Mouse (Mus musculus) hindbrain, embryonic 16.5 days (tissue): ENCODE data around the gene Olfr74. TPM values are rescaled to one million over a fixed set of nuclear protein-coding genes. Genes with fewer than 3 reads are reported as not detected.
"Not testable (repeated sequence)": the region's sequence is repeated elsewhere in the genome, so short reads cannot be mapped to it uniquely, and the experiment has no call there.

ENCODE experiments used
- ATAC-seq: fragments of 200-750 bp; cut with Nextera tagmentation; 2 replicates; pipeline ENCODE4 v1.8.0; 2017; ENCODE audit warnings: moderate TSS enrichment, moderate library complexity
- H3K27ac ChIP-seq: fragments of 300-500 bp; sonication (generic); 2 replicates; pipeline ENCODE4 v1.5.1; 2014; ENCODE audit warnings: low read depth, mild to moderate bottlenecking, control low read depth, low read length, moderate library complexity
- H3K27me3 ChIP-seq: fragments of 300-500 bp; sonication (generic); replicated peaks from 2 replicates; pipeline ENCODE4 v1.6.1; 2014; ENCODE audit warnings: low read length; ENCODE audit not compliant: control insufficient read depth, insufficient read depth
- H3K36me3 ChIP-seq: fragments of 300-500 bp; sonication (generic); 2 replicates; pipeline ENCODE4 v1.6.1; 2014; ENCODE audit warnings: mild to moderate bottlenecking, low read length, moderate library complexity, mixed read lengths; ENCODE audit not compliant: control insufficient read depth, insufficient read depth
- H3K4me1 ChIP-seq: fragments of 300-500 bp; sonication (generic); 2 replicates; pipeline ENCODE4 v1.6.1; 2014; ENCODE audit warnings: low read depth, low read length; ENCODE audit not compliant: control insufficient read depth, insufficient read depth
- H3K4me2 ChIP-seq: fragments of 300-500 bp; sonication (generic); 2 replicates; pipeline ENCODE4 v1.6.1; 2014; ENCODE audit warnings: mild to moderate bottlenecking, low read length, control low read depth, moderate library complexity
- H3K4me3 ChIP-seq: fragments of 300-500 bp; sonication (generic); 2 replicates; pipeline ENCODE4 v1.5.1; 2014; ENCODE audit warnings: mild to moderate bottlenecking, low read length, control low read depth, moderate library complexity
- H3K9ac ChIP-seq: fragments of 300-500 bp; sonication (generic); 2 replicates; pipeline ENCODE4 v1.6.1; 2014; ENCODE audit warnings: low read depth, mild to moderate bottlenecking, control low read depth, low read length, moderate library complexity
- H3K9me3 ChIP-seq: fragments of 300-500 bp; sonication (generic); 2 replicates; pipeline ENCODE4 v1.6.1; 2014; ENCODE audit warnings: mild to moderate bottlenecking, low read length, moderate library complexity; ENCODE audit not compliant: control insufficient read depth
- WGBS: fragments of 180-500 bp; shearing (Covaris S2); extraction: QIAGEN DNeasy Blood & Tissue Kit; methylation state at CpG from one replicate; pipeline ENCODE4 v1.1.7; 2014; 5-methylcytosine and 5-hydroxymethylcytosine counted together
- polyA plus RNA-seq: library from polyadenylated mRNA; unstranded; fragments of >200 nt; fragmentation: Nextera tagmentation; extraction: Ambion mirVana; gene quantifications from 2 replicates; pipeline ENCODE4 v1.2.1, GENCODE M21; 2015

Gene Olfr74
- not detected in 2 replicates for polyA plus RNA-seq

DNA sequence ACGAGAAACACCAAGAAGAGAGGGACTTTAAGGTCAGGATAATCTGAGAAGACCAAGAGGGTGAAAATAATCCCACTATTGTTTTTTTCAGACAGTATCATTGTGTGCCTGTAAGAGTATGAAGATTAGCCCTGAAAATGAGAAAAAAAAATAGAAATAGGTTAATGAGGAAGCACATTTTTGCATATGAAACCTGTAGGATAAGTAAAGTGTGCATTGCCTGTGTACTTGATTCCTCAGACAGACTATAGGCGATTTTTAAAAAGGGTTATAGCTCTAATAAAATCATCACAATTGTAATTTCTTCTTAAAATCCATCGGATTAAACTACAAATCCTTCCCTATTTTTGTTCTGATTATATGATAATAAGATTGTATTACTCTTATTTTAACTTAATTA, at the start of gene Olfr74:
Gene Olfr74, minus strand, starts transcription at position 101 of the 400 bp plus-strand sequence.
- Histone ChIP-seq H3K27ac (no peak within 1 kb of the TSS), H3K9ac (no peak within 1 kb of the TSS), H3K4me2 (no peak within 1 kb of the TSS), H3K36me3 (no peaks in the 10 kb centered on the region), H3K4me1 (no peaks in the 10 kb centered on the region), H3K4me3 (no peak within 1 kb of the TSS), H3K9me3 (no peaks in the 10 kb centered on the region), H3K27me3 (no peaks in the 10 kb centered on the region)
- 78% methylated on average over 3 of the region's 3 CpGs for WGBS
- no peak for ATAC-seq

DNA sequence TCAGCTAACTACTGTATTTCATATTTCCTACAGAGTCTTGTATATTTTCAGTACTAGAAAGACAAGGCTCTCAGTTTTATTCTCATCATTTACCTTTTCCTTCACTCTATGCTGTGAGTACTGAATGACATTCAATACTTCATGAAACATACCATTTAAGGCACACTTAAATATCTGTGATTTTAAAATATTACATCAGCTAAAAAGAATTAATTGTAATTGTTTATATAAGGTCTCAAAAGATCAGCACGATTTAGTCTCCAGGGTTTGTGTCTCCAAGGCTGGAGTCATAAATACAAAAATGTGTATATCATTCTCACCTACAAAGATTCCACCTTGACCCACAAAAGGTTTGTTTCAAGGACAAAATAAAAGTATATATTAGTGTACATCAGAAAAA, 48.0 kb upstream of the Olfr74 start, which contains the start of gene Olfr1161:
Gene Olfr1161, plus strand, starts transcription at position 301 of the 400 bp plus-strand sequence.
- H3K27me3 ChIP-seq, H3K27ac ChIP-seq, H3K4me1 ChIP-seq, ATAC-seq, H3K36me3 ChIP-seq, H3K9me3 ChIP-seq, H3K4me2 ChIP-seq, H3K9ac ChIP-seq, H3K4me3 ChIP-seq: not testable (repeated sequence)
- WGBS: 89% methylated on average over 1 of the region's 1 CpGs

DNA sequence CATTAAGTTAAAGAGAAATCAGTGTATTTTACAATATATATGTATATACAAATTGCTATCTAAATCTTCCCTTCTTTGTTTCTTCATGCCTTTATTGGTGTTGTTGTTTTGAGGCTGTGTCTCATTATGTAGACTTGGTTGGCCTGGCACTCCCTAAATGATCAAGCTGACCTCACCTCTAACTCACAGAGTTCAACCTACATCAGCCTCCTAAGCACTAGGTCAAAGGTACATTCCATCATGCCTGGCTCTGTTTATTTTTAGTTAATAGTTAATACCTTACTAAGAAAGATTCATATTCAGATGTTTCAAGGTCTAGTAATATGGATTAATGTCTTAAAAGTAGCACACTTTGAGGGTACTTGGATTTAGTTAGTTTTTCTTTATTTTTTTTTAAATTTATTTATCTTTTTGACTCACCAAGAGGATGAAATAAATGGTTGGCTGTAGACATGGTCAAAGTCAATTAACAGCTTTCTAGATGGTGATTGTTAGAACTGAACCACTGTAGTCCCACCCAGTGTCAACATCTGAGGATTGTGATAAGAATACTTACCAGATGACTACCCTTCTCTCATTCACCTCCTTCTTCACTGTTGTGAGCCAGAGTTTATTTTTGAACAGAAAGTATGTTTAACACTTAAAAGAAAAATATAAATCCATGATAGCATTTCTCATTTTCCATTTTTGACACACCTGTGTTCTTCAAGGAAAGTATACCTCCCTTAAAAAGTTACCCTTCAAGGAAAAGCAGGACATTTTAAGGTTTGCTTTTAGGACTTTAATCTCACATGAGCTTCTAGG, 33.3 kb upstream of the Olfr74 start, which contains the start of gene Olfr1160:
Gene Olfr1160, minus strand, starts transcription at position 754 of the 804 bp plus-strand sequence.
- no peak for ATAC-seq
- Histone ChIP-seq H3K4me1 (no peaks in the 10 kb centered on the region), H3K9me3 (no peaks in the 10 kb centered on the region; the same call in 1 of the 2 replicates), H3K4me3 (no peak within 1 kb of the TSS), H3K36me3 (no peaks in the 10 kb centered on the region), H3K27ac (no peak within 1 kb of the TSS), H3K9ac (no peak within 1 kb of the TSS), H3K27me3 (no peaks in the 10 kb centered on the region), H3K4me2 (no peak within 1 kb of the TSS)

DNA sequence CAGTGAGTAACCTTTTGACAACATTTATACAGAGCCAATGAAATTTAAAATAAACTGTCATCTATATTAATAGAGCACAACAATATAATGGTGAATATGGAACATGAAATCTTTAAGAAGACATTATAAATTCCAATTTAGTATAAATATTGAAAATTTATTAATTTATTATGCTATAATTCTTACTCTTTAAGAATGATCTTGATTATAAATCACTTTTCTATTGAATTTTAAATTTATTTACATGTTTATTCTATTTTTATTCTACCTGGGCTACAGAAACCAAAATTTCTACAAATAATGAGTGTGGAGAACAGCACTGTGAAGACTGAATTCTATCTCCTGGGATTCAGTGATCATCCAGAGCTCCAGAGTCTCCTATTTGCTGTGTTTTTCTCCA, 15.3 kb upstream of the Olfr74 start, which contains the start of gene Olfr1158:
Gene Olfr1158, plus strand, starts transcription at position 301 of the 400 bp plus-strand sequence.
- Histone ChIP-seq H3K4me3 (no peak within 1 kb of the TSS), H3K4me1 (no peaks in the 10 kb centered on the region), H3K27ac (no peak within 1 kb of the TSS), H3K9ac (no peak within 1 kb of the TSS), H3K9me3 (no peaks in the 10 kb centered on the region), H3K4me2 (no peak within 1 kb of the TSS), H3K27me3 (no peaks in the 10 kb centered on the region), H3K36me3 (no peaks in the 10 kb centered on the region)
- no peak for ATAC-seq

DNA sequence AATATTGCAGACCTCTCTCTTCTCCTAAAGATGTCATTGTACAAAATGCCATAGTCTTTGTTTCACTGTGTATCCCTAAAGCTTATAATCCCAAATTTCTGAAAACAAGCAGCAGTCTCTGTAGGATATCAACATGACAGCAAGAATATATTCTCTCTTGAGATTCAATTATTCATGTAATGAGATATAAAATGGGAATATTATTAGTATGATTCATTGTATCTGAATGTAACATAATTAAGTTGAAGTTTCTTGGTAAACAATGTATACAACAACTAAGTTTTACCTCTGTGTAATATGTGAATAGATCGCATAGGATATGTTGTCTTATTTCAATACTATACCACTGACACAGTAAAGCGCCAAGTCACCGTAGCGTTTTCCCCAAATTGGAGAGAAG, 6.3 kb downstream of the Olfr74 start, which contains the start of gene Olfr1157:
Gene Olfr1157, minus strand, starts transcription at position 101 of the 400 bp plus-strand sequence.
- Histone ChIP-seq H3K4me2 (no peak within 1 kb of the TSS), H3K27ac (no peak within 1 kb of the TSS), H3K9ac (no peak within 1 kb of the TSS), H3K9me3 (no peaks in the 10 kb centered on the region), H3K27me3 (no peaks in the 10 kb centered on the region), H3K4me3 (no peak within 1 kb of the TSS), H3K36me3 (no peaks in the 10 kb centered on the region), H3K4me1 (no peaks in the 10 kb centered on the region)
- ATAC-seq: no peak
- 94% methylated on average over 4 of the region's 4 CpGs for WGBS

DNA sequence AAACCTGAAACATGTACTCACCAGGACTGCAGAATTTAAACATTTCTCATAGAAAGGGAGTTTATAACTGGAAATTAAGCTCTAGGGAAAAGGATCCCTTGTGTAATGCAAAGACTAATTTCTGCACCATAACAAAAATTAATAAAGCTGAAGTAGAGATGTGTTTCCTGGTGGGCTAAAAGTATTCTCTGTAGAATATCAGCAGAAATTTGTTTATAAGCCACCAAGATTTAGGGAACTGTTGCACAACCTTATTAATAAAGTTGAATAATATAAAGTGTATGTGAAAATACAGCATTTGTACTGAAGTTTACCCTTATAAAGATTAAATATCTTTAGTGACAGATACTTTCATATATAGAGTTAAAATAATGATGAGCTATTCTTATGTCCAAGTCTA, 21.5 kb downstream of the Olfr74 start, which contains the start of gene Olfr1156:
Gene Olfr1156, minus strand, starts transcription at position 101 of the 400 bp plus-strand sequence.
- Histone ChIP-seq H3K4me2 (no peak within 1 kb of the TSS), H3K9ac (no peak within 1 kb of the TSS), H3K9me3 (no peaks in the 10 kb centered on the region), H3K27me3 (no peaks in the 10 kb centered on the region), H3K27ac (no peak within 1 kb of the TSS), H3K36me3 (no peaks in the 10 kb centered on the region), H3K4me1 (no peaks in the 10 kb centered on the region), H3K4me3 (no peak within 1 kb of the TSS)
- no peak for ATAC-seq

DNA sequence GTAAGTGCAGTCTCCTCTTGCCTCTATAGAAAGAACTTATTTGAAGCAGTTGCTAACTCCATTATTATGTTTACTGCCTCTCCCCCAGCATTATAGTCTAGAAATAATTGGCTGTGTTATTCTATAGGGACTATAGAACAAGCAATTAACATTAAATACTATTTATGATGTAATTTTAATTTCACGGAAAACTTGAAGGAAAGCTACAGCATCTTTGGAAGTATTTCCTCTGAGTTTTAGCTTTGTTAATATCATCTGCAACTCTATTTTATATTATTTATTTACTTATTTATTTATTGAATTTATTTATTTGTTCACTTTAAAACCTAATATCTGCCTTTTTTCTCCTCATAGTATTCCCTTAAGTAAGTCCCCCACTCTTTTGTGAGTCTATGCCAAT, 29.4 kb downstream of the Olfr74 start, which contains the start of gene Olfr1155:
Gene Olfr1155, minus strand, starts transcription at position 101 of the 400 bp plus-strand sequence.
- Histone ChIP-seq H3K4me3 (no peak within 1 kb of the TSS), H3K36me3 (no peaks in the 10 kb centered on the region), H3K27me3 (no peaks in the 10 kb centered on the region), H3K9ac (no peak within 1 kb of the TSS), H3K9me3 (no peaks in the 10 kb centered on the region), H3K4me1 (no peaks in the 10 kb centered on the region), H3K27ac (no peak within 1 kb of the TSS), H3K4me2 (no peak within 1 kb of the TSS)
- ATAC-seq: no peak
- WGBS: 93% methylated on average over 1 of the region's 1 CpGs

Other genes starting within 250 kb of the Olfr74 start
- not detected in 2 replicates for gene Olfr1138, start 234.7 kb downstream of the Olfr74 start, polyA plus RNA-seq
- not detected in 2 replicates for gene Olfr1140, start 230.9 kb downstream of the Olfr74 start, polyA plus RNA-seq
- gene Olfr1141, start 220.7 kb downstream of the Olfr74 start, polyA plus RNA-seq: not detected in 2 replicates
- not detected in 2 replicates for gene Olfr152, start 195.2 kb downstream of the Olfr74 start, polyA plus RNA-seq
- not detected in 2 replicates for gene Olfr1143, start 174.1 kb downstream of the Olfr74 start, polyA plus RNA-seq
- gene Olfr1145, start 164.8 kb downstream of the Olfr74 start, polyA plus RNA-seq: not detected in 2 replicates
- not detected in 2 replicates for gene Olfr1148, start 144.1 kb downstream of the Olfr74 start, polyA plus RNA-seq
- not detected in 2 replicates for gene Olfr1150-ps1, start 130.7 kb downstream of the Olfr74 start, polyA plus RNA-seq
- not detected in 2 replicates for gene Olfr1151, start 118.8 kb downstream of the Olfr74 start, polyA plus RNA-seq
- gene Olfr1152, start 108.2 kb downstream of the Olfr74 start, polyA plus RNA-seq: 0.02 TPM in 1 of 2 replicates, not detected in the other
- not detected in 2 replicates for gene Olfr1153, start 79.7 kb downstream of the Olfr74 start, polyA plus RNA-seq
- gene Olfr1154, start 69.5 kb downstream of the Olfr74 start, polyA plus RNA-seq: not detected in 2 replicates
- not detected in 2 replicates for gene Olfr1155, start 29.5 kb downstream of the Olfr74 start, polyA plus RNA-seq
- not detected in 2 replicates for gene Olfr1156, start 21.6 kb downstream of the Olfr74 start, polyA plus RNA-seq
- gene Olfr1157, start 6.4 kb downstream of the Olfr74 start, polyA plus RNA-seq: not detected in 2 replicates
- not detected in 2 replicates for gene Olfr1158, start 15.4 kb upstream of the Olfr74 start, polyA plus RNA-seq
- not detected in 2 replicates for gene Olfr1160, start 33.6 kb upstream of the Olfr74 start, polyA plus RNA-seq
- not detected in 2 replicates for gene Olfr1161, start 48.1 kb upstream of the Olfr74 start, polyA plus RNA-seq
- not detected in 2 replicates for gene Olfr73, start 63.0 kb upstream of the Olfr74 start, polyA plus RNA-seq
- not detected in 2 replicates for gene Olfr1162, start 76.5 kb upstream of the Olfr74 start, polyA plus RNA-seq
- gene Olfr1163, start 97.2 kb upstream of the Olfr74 start, polyA plus RNA-seq: not detected in 2 replicates
- not detected in 2 replicates for gene Olfr1164, start 119.3 kb upstream of the Olfr74 start, polyA plus RNA-seq
- not detected in 2 replicates for gene Olfr1166, start 153.6 kb upstream of the Olfr74 start, polyA plus RNA-seq
- gene Olfr1167, start 180.5 kb upstream of the Olfr74 start, polyA plus RNA-seq: not detected in 2 replicates
- not detected in 2 replicates for gene Olfr1168, start 207.2 kb upstream of the Olfr74 start, polyA plus RNA-seq